Mouse (Mus musculus): ENCODE data around the gene Ephb4. TPM values are rescaled to one million over a fixed set of nuclear protein-coding genes. Genes with fewer than 3 reads are reported as not detected.

The Ephb4 gene
- polyA plus RNA-seq, 1 experiment = 6.0 TPM

DNA sequence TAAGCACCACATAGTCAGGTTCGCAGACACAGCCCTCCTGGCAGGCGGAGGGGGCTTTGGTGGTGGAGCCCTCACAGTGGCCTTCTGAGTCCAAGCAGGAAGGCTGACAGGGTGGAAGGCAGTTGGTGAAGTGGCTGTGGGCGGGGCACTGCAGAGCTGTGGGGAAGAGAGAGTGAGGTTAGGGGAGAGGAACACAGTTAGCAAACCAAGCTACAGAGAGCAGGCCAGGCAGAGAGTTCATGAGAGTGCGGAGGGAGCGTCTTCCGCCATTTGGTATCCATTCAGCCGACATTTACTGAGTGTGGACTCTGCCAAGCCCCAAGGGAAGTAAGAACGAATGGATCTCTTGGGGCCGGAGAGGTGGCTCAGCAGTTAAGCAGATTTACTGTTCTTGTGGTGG, 69.2 kb downstream of the Ephb4 start:
- no peak for DNase-seq (ENCODE audit: extremely low spot score in 1 of 2, low spot score in 1 of 2)

DNA sequence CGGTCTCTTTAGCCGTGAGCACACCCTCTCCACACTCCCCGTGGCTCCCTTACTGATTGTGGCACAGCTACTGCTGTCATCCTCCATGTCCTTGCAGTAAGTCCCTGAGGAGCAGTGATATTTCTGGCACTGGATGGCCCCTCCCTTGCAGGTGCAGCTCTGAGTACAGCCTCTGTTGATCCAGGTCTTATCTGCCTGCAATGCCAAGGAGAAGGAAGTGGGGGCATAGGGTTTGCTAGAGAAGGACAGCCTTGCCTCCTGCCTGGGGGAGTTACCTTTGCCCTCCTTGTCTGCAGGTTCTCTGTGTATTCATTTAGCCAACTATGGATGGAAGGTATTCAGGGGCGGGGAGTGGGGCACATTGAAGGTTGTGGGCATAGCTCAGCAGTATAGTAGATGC, 69.9 kb downstream of the Ephb4 start:
- DNase-seq (ENCODE audit: extremely low spot score in 1 of 2, low spot score in 1 of 2) = no peak

DNA sequence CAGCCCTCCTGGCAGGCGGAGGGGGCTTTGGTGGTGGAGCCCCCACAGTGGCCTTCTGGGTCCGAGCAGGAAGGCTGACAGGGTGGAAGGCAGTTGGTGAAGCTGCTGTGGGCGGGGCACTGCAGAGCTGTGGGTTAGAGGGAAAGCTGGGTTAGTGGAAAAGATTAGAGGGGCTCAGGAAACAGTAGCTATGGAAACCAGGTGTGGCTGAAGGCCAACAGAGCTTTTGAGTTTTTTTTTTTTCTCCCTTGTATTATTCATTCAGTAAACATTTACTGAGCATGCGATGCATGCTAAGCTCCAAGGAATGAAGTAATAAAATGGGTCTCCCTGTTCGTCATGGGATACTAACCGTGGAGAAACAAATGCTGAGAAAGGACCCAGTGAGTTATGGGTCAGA, 75.7 kb downstream of the Ephb4 start:
- no peak for DNase-seq (ENCODE audit: extremely low spot score in 1 of 2, low spot score in 1 of 2)

Other genes with a start within 250 kb of the Ephb4 start
- 2.0 and 2.3 TPM in 2 replicates for gene Trim56, start 233.9 kb upstream of the Ephb4 start, polyA plus RNA-seq (2012; rRNA removed)
- gene Muc3, start 200.8 kb upstream of the Ephb4 start, polyA plus RNA-seq (2012; rRNA removed) = 0.16 TPM in 1 of 2 replicates, not detected in the other
- 28.3 and 33.2 TPM in 2 replicates for gene Muc3a, start 137.7 kb upstream of the Ephb4 start, polyA plus RNA-seq (2012; rRNA removed)
- 63.7 and 65.6 TPM in 2 replicates for gene Ache, start 62.6 kb upstream of the Ephb4 start, polyA plus RNA-seq (2012; rRNA removed)
- gene Ufsp1, start 55.5 kb upstream of the Ephb4 start, polyA plus RNA-seq (2012; rRNA removed) = 12.4 and 13.1 TPM in 2 replicates
- 268 and 278 TPM in 2 replicates for gene Srrt, start 42.4 kb upstream of the Ephb4 start, polyA plus RNA-seq (2012; rRNA removed)
- 8.5 and 9.0 TPM in 2 replicates for gene Trip6, start 35.7 kb upstream of the Ephb4 start, polyA plus RNA-seq (2012; rRNA removed)
- gene Slc12a9, start 16.5 kb upstream of the Ephb4 start, polyA plus RNA-seq (2012; rRNA removed) = 32.6 and 34.6 TPM in 2 replicates
- gene Zan, start 127.0 kb downstream of the Ephb4 start, polyA plus RNA-seq (2012; rRNA removed) = 0.20 and 0.29 TPM in 2 replicates
- 51.7 and 52.3 TPM in 2 replicates for gene Pop7, start 152.4 kb downstream of the Ephb4 start, polyA plus RNA-seq (2012; rRNA removed)
- 51.1 and 56.4 TPM in 2 replicates for gene Gigyf1, start 168.4 kb downstream of the Ephb4 start, polyA plus RNA-seq (2012; rRNA removed)
- gene Epo, start 183.1 kb downstream of the Ephb4 start, polyA plus RNA-seq (2012; rRNA removed) = not detected in 2 replicates
- gene Gnb2, start 183.4 kb downstream of the Ephb4 start, polyA plus RNA-seq (2012; rRNA removed) = 635 and 662 TPM in 2 replicates
- 184 and 199 TPM in 2 replicates for gene Actl6b, start 203.4 kb downstream of the Ephb4 start, polyA plus RNA-seq (2012; rRNA removed)
- gene Tfr2, start 219.7 kb downstream of the Ephb4 start, polyA plus RNA-seq (2012; rRNA removed) = 14.1 and 14.5 TPM in 2 replicates